Comparison of ENCODE assay signal across 16 mouse cellular contexts in the genomic region with DNA sequence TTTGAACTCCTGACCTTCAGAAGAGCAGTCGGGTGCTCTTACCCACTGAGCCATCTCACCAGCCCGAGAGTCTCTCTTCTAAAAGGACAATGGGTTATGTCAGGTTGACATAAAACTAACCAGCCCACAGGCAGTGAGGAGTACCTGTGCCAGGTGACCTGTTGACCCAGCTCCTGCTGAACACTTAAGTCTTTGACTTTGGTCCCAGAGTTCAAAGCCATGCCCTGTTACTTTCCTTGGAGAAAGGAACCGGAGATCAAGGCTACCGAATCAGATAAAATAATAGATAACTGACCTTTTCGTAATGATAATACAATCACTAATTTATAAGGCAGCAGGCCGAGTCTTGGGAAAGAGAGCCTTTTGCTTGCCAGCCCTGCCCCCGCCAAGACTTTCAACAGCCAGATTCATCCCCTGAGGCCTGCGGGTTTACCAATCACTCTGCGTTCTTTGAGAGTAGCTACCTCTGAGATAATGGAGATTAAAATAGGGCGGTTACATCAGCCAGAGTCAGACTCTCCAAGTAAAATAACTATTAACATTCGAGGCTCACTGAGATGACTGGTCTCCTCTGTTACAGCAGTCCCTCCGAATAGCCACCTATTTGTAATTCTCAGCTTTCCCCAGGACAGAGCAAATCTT. TPM values are rescaled to one million over a fixed set of nuclear protein-coding genes. Genes with fewer than 3 reads are reported as not detected.
DNase-seq lines count a peak whose midpoint lies in the region; ATAC-seq lines count a peak whose summit lies in the region.
"Had no signal": no experiment of that assay in that cellular context is flagged by ENCODE, and none has a peak within 500 bp of the region (broad histone marks: within the 10 kb centered on the region; RNA-seq: fewer than 3 reads in every experiment).

No protein-coding gene starts in this region.

- no peaks in the 10 kb centered on the region for H3K36me3 ChIP-seq in hindbrain, embryonic 15.5 days
- no peaks in the 10 kb centered on the region for H3K36me3 ChIP-seq in hindbrain, embryonic 10.5 days
- H3K36me3 ChIP-seq: embryonic facial prominence, embryonic 15.5 days; forebrain, embryonic 15.5 days; limb, embryonic 13.5 days had no signal

- no peak overlapping the region for H3K4me2 ChIP-seq in hindbrain, embryonic 15.5 days
- H3K4me2 ChIP-seq: embryonic facial prominence, embryonic 15.5 days; forebrain, embryonic 15.5 days; limb, embryonic 13.5 days had no signal

- H3K27me3 ChIP-seq in hindbrain, embryonic 15.5 days: no peaks in the 10 kb centered on the region
- H3K27me3 ChIP-seq in hindbrain, embryonic 10.5 days (ENCODE audit: insufficient read depth, poor library complexity, severe bottlenecking): no peaks in the 10 kb centered on the region
- H3K27me3 ChIP-seq: embryonic facial prominence, embryonic 15.5 days; forebrain, embryonic 15.5 days; limb, embryonic 13.5 days had no signal

- peak overlapping the region; percentile 25; the same call in 1 of the 2 replicates for H3K27ac ChIP-seq in hindbrain, embryonic 15.5 days (replicated peaks)
- H3K27ac ChIP-seq in hindbrain, embryonic 10.5 days: no peak overlapping the region
- H3K27ac ChIP-seq in brown adipose tissue, adult 24 weeks (replicated peaks; ENCODE audit: low read depth, low read length): peak overlapping the region; percentile 31
- H3K27ac ChIP-seq: embryonic facial prominence, embryonic 15.5 days; forebrain, embryonic 15.5 days; heart, adult 2 months; limb, embryonic 13.5 days had no signal

- H3K9me3 ChIP-seq in hindbrain, embryonic 15.5 days: no peaks in the 10 kb centered on the region
- no peaks in the 10 kb centered on the region for H3K9me3 ChIP-seq in hindbrain, embryonic 10.5 days
- H3K9me3 ChIP-seq: embryonic facial prominence, embryonic 15.5 days; forebrain, embryonic 15.5 days; limb, embryonic 13.5 days had no signal

- H3K9ac ChIP-seq in hindbrain, embryonic 15.5 days: no peak overlapping the region
- H3K9ac ChIP-seq: embryonic facial prominence, embryonic 15.5 days; forebrain, embryonic 15.5 days; limb, embryonic 13.5 days had no signal

- no peak overlapping the region for H3K4me3 ChIP-seq in hindbrain, embryonic 15.5 days
- no peak overlapping the region for H3K4me3 ChIP-seq in hindbrain, embryonic 10.5 days
- no peak overlapping the region for H3K4me3 ChIP-seq in brown adipose tissue, adult 24 weeks (ENCODE audit: insufficient read depth, low read depth, low read length)
- H3K4me3 ChIP-seq: embryonic facial prominence, embryonic 15.5 days; forebrain, embryonic 15.5 days; heart, adult 2 months; limb, embryonic 13.5 days had no signal

- H3K4me1 ChIP-seq in hindbrain, embryonic 15.5 days (replicated peaks): peaks cover 26% of the 10 kb centered on the region
- H3K4me1 ChIP-seq in hindbrain, embryonic 10.5 days (replicated peaks): peaks cover 26% of the 10 kb centered on the region
- peaks cover 4% of the 10 kb centered on the region; the same call in 1 of the 2 replicates for H3K4me1 ChIP-seq in brown adipose tissue, adult 24 weeks (ENCODE audit: control insufficient read depth, insufficient read depth, insufficient read length, low read length)

- WGBS in hindbrain, embryonic 15.5 days: 66% methylated on average over 12 of the region's 12 CpGs
- WGBS in hindbrain, embryonic 10.5 days: 84% methylated on average over 12 of the region's 12 CpGs

- intact Hi-C loops in left cerebral cortex, postnatal 4 days (cut with DNase I): no loop called here

- no peak for DNase-seq in hindbrain, embryonic 10.5 days (ENCODE audit: low spot score)
- DNase-seq in urinary bladder, postnatal 14 days (ENCODE audit: low spot score): peak; percentile 52
- DNase-seq in urinary bladder, postnatal 4 days (ENCODE audit: low spot score in 2 of 2): no peak
- DNase-seq in left cerebral cortex, postnatal 4 days: no peak
- no peak for DNase-seq in T-cell, adult 2 months (ENCODE audit: low spot score)
- DNase-seq: cerebellum, adult 18-20 months; heart, postnatal 4 days; kidney, postnatal 14 days; right cerebral cortex, adult 18-20 months had no signal

- ATAC-seq in hindbrain, embryonic 15.5 days (ENCODE audit: low FRiP score, low read depth): no peak
- ATAC-seq: forebrain, embryonic 15.5 days; intestine, postnatal 0 days had no signal

RNA-seq across cellular contexts. Expression of a gene that starts 12.6 kb away (rescaled TPM):
- 0.36 and 0.63 TPM in 2 replicates for polyA plus RNA-seq in hindbrain, embryonic 15.5 days (2015; fragmentation: Nextera tagmentation; extraction: Ambion mirVana)
- polyA plus RNA-seq in hindbrain, embryonic 10.5 days (2016; fragmentation: Nextera tagmentation; extraction: Ambion mirVana): 0.12 and 0.17 TPM in 2 replicates
- not detected in 2 replicates for polyA plus RNA-seq in brown adipose tissue, adult 24 weeks (2012; ENCODE audit: insufficient read depth, insufficient read length, missing spikeins)
- total RNA-seq in left cerebral cortex, postnatal 4 days (2021): under 1 TPM in 1 of 2 experiments, not detected in 1; 0.48 TPM
- total RNA-seq: heart, adult 2 months; heart, postnatal 4 days had no signal
- polyA plus RNA-seq: heart, adult 2 months; limb, embryonic 13.5 days had no signal

RNA-seq across cellular contexts. Expression of a gene that starts 17.4 kb away (rescaled TPM):
- 53.9 and 59.1 TPM in 2 replicates for polyA plus RNA-seq in hindbrain, embryonic 15.5 days (2015; fragmentation: Nextera tagmentation; extraction: Ambion mirVana)
- polyA plus RNA-seq in hindbrain, embryonic 10.5 days (2016; fragmentation: Nextera tagmentation; extraction: Ambion mirVana): 56.9 and 64.5 TPM in 2 replicates
- polyA plus RNA-seq in brown adipose tissue, adult 24 weeks (2012; ENCODE audit: insufficient read depth, insufficient read length, missing spikeins): 2.6 and 11.8 TPM in 2 replicates
- 10 to 100 TPM; 30.2 to 30.7 TPM for total RNA-seq in left cerebral cortex, postnatal 4 days (2021)

RNA-seq across cellular contexts. Expression of a gene that starts 24.7 kb away (rescaled TPM):
- polyA plus RNA-seq in hindbrain, embryonic 15.5 days (2015; fragmentation: Nextera tagmentation; extraction: Ambion mirVana): 52.9 and 59.2 TPM in 2 replicates
- 27.2 and 27.6 TPM in 2 replicates for polyA plus RNA-seq in hindbrain, embryonic 10.5 days (2016; fragmentation: Nextera tagmentation; extraction: Ambion mirVana)
- polyA plus RNA-seq in brown adipose tissue, adult 24 weeks (2012; ENCODE audit: insufficient read depth, insufficient read length, missing spikeins): 0.67 TPM in 1 of 2 replicates, not detected in the other
- 100 to 1,000 TPM; 150 to 153 TPM for total RNA-seq in left cerebral cortex, postnatal 4 days (2021)

Comparison
In these comparisons a context has a peak if more than half of its experiments do, and no peak if none do; other contexts are left out.
1. RNA of a gene that starts 24.7 kb away (polyA plus RNA-seq): 52.9 to 59.2 TPM in hindbrain, embryonic 15.5 days and 27.2 to 27.6 TPM in hindbrain, embryonic 10.5 days; 0.67 TPM in brown adipose tissue, adult 24 weeks; every median in the first group is over 10 times any median in the second.